Mouse (Mus musculus) brain, embryonic 14.5 days (tissue): ENCODE measurements around the gene Ampd2. TPM values are rescaled to one million over a fixed set of nuclear protein-coding genes. Genes with fewer than 3 reads are reported as not detected.

Source experiments
- DNase-seq: peaks from one replicate; pipeline ENCODE4 v3.0.0-alpha.2; 2011; ENCODE audit warnings: low read depth
- CTCF ChIP-seq: fragments of 200-500 bp; IDR thresholded peaks from 2 replicates; pipeline ENCODE4 v1.5.1; 2012; ENCODE audit warnings: inconsistent platforms, mild to moderate bottlenecking, moderate library complexity, borderline replicate concordance; ENCODE audit not compliant: insufficient read depth, insufficient read length; ENCODE audit errors: extremely low read depth
- POLR2A ChIP-seq: fragments of 200-500 bp; IDR thresholded peaks from 2 replicates; pipeline ENCODE4 v1.6.1; 2012; ENCODE audit warnings: mild to moderate bottlenecking, inconsistent platforms, borderline replicate concordance; ENCODE audit not compliant: poor library complexity, insufficient read depth, insufficient read length, severe bottlenecking; ENCODE audit errors: extremely low read depth
- polyA plus RNA-seq: library from polyadenylated mRNA; depleted of rRNA; stranded (reverse); fragments of >200 nt; gene quantifications from 2 replicates; pipeline ENCODE4 v1.2.3, GENCODE M21; 2012

Gene Ampd2
- polyA plus RNA-seq, 1 experiment: 118 TPM

DNA sequence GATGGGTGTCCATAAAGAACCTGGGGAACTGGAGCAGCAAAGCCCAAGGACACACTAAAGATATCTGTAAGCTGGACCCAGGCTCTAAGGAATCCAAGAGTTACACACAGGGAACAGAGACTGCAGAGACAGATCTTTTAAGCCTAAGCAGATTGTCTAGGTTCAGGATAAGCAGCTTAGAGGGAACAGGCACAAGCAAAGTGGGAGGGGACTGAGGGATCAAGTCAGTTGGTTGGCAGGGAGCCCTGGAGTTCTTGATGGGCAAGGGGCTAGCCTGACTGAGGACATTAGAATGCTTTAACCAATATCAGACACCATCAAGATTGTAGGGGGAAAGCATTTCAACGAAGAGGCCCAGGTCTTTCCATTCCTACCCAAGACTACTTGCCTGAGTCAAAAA is 7.7 kb upstream of the Ampd2 start:
- no peak for TF ChIP-seq POLR2A
- no peak for TF ChIP-seq CTCF
- DNase-seq: peak; percentile 58

DNA sequence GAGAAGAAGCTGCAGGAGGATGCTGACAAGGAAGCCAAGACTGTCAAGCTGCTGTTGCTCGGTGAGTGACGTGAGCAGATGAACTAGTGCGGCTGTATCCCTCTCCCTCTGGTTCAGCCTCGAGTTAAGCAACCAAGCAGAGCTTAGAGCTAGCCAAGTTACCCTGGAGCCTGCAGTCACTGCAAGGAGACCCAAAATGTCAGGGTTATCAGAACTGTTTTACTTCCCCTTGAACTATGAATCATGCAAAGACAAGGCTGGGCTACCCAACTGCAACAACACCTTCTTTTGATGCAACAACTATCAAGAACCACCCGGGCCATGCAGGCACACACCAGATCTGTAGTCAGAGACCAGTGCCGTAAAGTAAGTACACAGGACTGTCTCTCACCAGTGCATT is 6.9 kb upstream of the Ampd2 start:
- peak; percentile 36 for DNase-seq
- no peak for TF ChIP-seq POLR2A

DNA sequence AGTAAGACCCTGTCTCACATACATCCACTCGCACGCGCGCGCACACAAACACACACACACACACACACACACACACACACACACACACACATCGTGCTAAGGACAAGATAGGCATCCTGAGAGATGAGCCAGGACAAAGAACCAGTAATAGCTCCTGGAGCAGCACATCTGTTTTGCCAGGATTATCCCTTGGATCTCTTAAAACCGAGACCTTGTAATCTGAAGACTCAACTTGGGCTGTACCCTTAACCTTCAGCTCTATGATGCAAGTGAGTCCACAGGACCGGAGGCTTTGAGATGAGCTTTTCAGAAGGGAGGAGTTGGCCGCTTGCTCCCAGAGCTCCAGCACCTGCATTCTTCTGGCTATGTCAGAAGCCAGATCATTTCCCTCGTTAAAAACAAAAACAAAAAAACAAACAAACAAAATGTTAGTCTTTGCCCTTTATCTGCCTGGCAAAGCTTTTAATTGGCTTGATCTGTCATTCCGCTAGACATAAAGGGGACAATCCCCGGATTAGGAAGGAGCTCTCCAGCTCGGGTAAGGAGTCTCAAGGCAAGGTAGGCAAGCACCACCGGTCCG is 6.2 kb upstream of the Ampd2 start, which contains the start of gene Gnat2:
Gene Gnat2, plus strand, starts transcription at position 254 of the 580 bp plus-strand sequence.
- DNase-seq: no peak
- no peak for TF ChIP-seq POLR2A
- no peak for TF ChIP-seq CTCF

DNA sequence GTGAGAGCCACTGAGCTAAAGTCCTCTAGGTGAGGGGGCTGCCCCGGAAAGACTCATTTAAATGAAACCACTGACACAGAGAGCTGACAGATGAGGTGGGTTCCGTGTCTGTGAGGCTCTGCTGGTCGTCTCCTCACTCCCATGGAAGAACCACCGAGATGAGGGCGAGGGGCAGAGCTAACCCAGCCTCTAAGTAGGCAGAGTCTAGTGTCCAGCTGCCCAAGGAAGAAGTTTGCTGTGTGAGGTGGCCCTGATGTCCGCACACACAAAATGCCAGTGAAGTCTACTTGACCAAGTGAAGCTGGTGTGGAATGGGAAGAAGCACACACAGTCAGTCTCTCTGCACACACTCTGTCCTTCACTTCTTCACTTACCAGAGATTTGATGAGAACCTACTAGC is 5.6 kb upstream of the Ampd2 start:
- no peak for TF ChIP-seq POLR2A
- TF ChIP-seq CTCF: no peak
- no peak for DNase-seq

DNA sequence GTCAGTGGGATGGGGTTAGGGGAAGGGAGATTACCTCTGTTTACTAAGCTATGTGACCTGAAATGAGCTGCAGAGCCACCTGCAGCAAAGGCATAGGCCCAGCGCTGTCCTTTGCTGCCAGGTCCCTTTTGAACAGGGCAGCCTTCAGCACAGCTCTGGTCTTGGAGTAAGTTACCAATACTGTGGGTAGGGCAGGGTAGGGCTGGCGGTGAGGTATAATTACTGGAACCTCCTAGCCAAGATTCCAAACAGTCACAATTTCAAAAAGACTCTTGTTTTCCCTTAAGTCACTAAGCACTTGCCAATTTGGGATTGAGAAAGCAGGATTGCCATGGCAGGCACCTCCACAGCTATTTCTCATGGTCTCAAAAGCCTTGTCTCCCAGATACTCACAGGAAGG is 4.1 kb upstream of the Ampd2 start:
- TF ChIP-seq POLR2A (no peak), CTCF (no peak)
- DNase-seq: no peak

DNA sequence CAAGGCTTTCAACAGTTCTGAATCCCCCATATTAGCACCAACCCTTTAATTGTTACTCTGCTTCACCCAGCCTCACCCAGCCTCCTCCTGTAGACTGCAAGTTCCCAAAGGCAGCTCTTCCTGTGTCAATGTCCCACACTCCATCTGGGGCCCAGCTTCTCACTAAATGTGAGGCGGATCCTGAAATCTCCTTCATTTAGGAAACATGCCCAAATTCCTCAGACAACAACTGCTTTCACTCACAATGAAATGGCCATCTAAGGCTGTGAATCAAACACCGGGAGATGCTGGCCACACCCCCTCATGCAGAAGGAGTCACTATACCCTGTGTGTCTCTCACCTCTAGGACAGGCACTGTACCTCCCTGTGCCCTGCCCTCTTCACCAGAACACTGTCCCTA is 3.5 kb upstream of the Ampd2 start:
- no peak for TF ChIP-seq CTCF
- no peak for TF ChIP-seq POLR2A
- no peak for DNase-seq

- DNase-seq: no peak
- TF ChIP-seq CTCF (no peak), POLR2A (no peak)
These were observed 2.5 kb upstream of the Ampd2 start for GRCm38 (mm10) chr3:108088842-108089380.

DNA sequence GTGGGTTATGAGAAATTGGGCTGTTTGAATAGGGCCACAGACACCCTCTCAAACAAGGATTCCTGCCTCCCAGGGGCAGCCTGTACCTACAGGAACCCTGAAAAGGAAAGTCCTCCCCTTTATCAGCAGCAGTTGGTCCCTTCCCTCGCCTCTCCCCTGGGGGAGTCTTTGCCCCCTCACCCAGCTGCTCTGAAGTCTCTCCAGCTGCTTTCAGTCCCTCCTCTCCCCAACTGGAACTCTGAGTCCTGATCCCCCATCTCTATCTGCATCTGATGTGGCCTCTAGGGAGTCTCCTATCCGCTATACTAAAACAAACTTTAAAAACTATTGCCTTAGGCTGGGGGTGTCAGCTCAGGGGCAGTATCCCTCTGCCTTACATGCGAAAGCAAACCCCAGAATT is 878 bp upstream of the Ampd2 start:
- no peak for TF ChIP-seq POLR2A
- TF ChIP-seq CTCF: no peak
- DNase-seq: no peak

GRCm38 (mm10) chr3:108085721-108086469 is 556 bp downstream of the Ampd2 start:
- TF ChIP-seq POLR2A: no peak
- no peak for TF ChIP-seq CTCF
- DNase-seq: peak; percentile 71

DNA sequence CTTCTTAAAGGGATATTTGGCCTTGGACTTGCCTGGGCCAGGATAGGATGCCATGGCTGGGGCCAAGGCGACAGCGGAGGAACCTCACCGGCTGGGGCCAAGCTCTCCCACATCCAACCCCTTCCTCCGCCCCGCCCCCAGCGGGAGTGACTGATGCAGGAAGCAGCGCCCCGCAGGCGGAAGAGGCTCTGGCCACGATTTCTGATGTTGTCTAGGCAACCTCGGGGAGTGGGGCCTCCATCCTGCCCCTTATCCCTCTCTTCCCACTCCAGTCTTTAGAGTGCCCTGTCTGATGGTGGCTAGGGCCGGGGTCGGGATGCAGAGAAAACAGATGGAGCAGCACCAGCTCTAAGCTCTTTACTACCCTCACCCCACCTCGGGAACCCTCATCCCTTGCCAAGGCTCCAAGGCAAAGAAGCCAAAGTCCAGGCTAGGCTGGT is 1.1 kb downstream of the Ampd2 start:
- TF ChIP-seq CTCF (no peak; the same call in 1 of the 2 replicates), POLR2A (peak; percentile 37; the same call in 1 of the 2 replicates)
- DNase-seq: peak; percentile 94

DNA sequence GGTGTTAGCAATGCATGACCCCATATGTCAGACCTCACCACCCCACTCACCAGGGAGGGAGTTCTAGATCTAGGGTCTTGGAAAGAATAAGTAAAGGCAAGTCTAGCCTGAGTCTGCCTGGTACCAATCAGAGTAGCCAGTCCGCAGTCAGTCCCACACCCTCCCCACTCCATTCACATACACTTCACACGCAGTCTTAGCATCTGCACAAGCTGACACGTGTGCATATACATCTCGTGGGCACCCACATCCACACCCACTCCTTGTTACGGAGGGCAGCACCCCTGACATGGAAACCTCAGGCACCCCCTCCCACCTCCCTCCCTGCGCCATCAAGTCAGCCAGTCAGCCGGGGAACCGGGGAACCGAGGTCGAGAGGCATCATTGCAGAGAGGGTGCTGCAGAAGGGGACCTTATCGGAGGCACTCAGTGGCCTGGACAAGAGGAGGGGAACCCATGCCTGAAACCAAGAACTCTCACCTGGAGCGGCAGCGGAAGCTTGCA is 1.6 kb downstream of the Ampd2 start:
- DNase-seq: peak; percentile 28
- no peak for TF ChIP-seq POLR2A
- TF ChIP-seq CTCF: no peak

GRCm38 (mm10) chr3:108083904-108084407 is 2.5 kb downstream of the Ampd2 start:
- TF ChIP-seq POLR2A: no peak
- TF ChIP-seq CTCF: no peak
- no peak for DNase-seq

DNA sequence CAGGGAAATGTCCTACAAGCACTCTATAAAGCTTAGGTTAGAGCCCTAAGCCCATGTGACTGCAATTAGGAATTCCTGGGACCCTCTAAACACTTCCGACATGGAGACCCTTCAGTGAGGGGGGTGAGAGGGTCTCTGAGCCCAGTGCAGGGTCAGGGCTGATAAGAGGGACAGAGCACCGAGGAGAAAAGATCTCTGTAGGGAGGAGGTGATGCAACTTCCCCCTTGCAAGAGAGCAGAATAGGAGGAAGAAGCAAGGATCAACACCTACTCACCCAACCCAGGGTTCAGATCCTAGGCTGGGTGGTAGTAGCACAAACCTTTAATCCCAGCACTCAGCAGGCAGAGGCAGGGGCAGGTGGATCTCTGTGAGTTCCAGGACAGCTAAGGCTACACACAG is 3.3 kb downstream of the Ampd2 start:
- DNase-seq: no peak
- TF ChIP-seq CTCF (no peak), POLR2A (no peak)
